Mouse (Mus musculus) brain, embryonic 18.5 days (tissue): ENCODE results near the gene Cdkl4.

Experiments used
- DNase-seq: peaks from one replicate; pipeline ENCODE4 v3.0.0-alpha.2; 2012; ENCODE audit warnings: low read depth, low spot score

The Cdkl4 gene

GRCm38 (mm10) chr17:80480031-80480854 is 97.4 kb downstream of the Cdkl4 start, which contains the start of gene Sos1:
Gene Sos1, minus strand, starts transcription at chr17:80480453.
- DNase-seq: peak; percentile 89

DNA sequence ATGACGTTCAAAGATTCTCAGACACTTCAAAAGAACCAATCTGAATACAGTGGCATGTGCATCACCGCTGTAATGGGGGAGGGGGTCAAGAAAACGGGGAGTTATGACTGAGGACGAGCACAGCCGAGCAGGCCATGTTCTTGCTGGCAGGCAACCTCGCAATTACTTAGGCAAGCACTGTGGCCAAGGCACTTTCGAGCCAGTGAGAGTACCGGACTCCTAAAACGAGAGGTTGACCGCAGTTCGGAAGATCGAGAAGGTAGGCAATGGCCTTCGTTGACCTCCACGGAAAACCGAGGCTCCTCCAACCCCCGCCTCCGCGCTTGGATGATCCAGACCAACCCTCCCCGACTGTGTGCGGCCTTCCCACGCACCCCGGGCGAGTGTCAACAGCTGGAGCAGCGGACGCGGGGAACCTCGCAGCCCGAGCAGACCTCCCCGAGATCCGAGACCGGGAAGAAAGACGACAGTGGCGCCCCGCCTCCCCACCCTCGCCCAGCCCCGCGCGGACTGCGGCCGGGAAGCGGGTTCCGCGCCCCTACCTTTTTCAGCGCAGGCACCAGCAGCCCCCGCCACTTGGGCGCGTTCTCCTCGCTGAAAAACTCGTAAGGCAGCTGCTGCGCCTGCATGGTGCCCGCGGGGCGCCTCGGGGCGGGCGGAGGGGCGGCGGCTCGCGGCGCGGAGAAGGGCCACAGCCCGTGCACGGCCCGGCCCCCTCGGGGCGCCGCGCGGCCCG is 98.2 kb downstream of the Cdkl4 start:
- no peak for DNase-seq

- no peak for DNase-seq
Observed at GRCm38 (mm10) chr17:80477679-80478078, 99.9 kb downstream of the Cdkl4 start.

GRCm38 (mm10) chr17:80476496-80476895 is 101.1 kb downstream of the Cdkl4 start:
- DNase-seq: no peak
